Mouse (Mus musculus) neural tube, embryonic 13.5 days (tissue): ENCODE data around the gene Acad8. TPM values are rescaled to one million over a fixed set of nuclear protein-coding genes. Genes with fewer than 3 reads are reported as not detected.
A peak's percentile ranks its signal among the peaks of the same experiment; 100 is the strongest.

Source experiments
- ATAC-seq: fragments of 200-750 bp; cut with Nextera tagmentation; 2 replicates; pipeline ENCODE4 v1.8.0; 2017; ENCODE audit warnings: low read depth, mild to moderate bottlenecking, moderate TSS enrichment, moderate library complexity
- H3K27ac ChIP-seq: fragments of 300-500 bp; sonication (generic); replicated peaks from 2 replicates; pipeline ENCODE4 v1.5.1; 2015; ENCODE audit warnings: moderate library complexity, mild to moderate bottlenecking, inconsistent platforms
- H3K27me3 ChIP-seq: fragments of 300-500 bp; sonication (generic); 2 replicates; pipeline ENCODE4 v1.6.1; 2015; ENCODE audit warnings: mild to moderate bottlenecking, inconsistent platforms
- H3K36me3 ChIP-seq: fragments of 300-500 bp; sonication (generic); 2 replicates; pipeline ENCODE4 v1.6.1; 2015; ENCODE audit warnings: mild to moderate bottlenecking, inconsistent platforms
- H3K4me1 ChIP-seq: fragments of 300-500 bp; sonication (generic); replicated peaks from 2 replicates; pipeline ENCODE4 v1.6.1; 2015; ENCODE audit warnings: inconsistent platforms
- H3K4me2 ChIP-seq: fragments of 300-500 bp; sonication (generic); 2 replicates; pipeline ENCODE4 v1.6.1; 2015; ENCODE audit warnings: inconsistent platforms, mild to moderate bottlenecking, moderate library complexity
- H3K4me3 ChIP-seq: fragments of 300-500 bp; sonication (generic); 2 replicates; pipeline ENCODE4 v1.5.1; 2015; ENCODE audit warnings: mild to moderate bottlenecking, inconsistent platforms
- H3K9ac ChIP-seq: fragments of 300-500 bp; sonication (generic); 2 replicates; pipeline ENCODE4 v1.6.1; 2015; ENCODE audit warnings: moderate library complexity, mild to moderate bottlenecking, inconsistent platforms
- H3K9me3 ChIP-seq: fragments of 300-500 bp; sonication (generic); 2 replicates; pipeline ENCODE4 v1.6.1; 2016; ENCODE audit warnings: inconsistent platforms
- WGBS: fragments of 180-500 bp; shearing (Covaris S2); methylation state at CpG from one replicate; pipeline ENCODE4 v1.1.7; 2015; 5-methylcytosine and 5-hydroxymethylcytosine counted together
- polyA plus RNA-seq: library from polyadenylated mRNA; unstranded; fragments of >200 nt; fragmentation: Nextera tagmentation; extraction: Ambion mirVana; gene quantifications from 2 replicates; pipeline ENCODE4 v1.2.1, GENCODE M21; 2015

Gene Acad8
- polyA plus RNA-seq, 1 experiment from 2014 or later: 30.7 TPM

GRCm38 (mm10) chr9:27005933-27006332, 6.6 kb upstream of the Acad8 start:
- peaks cover 82% of the 10 kb centered on the region for H3K36me3 ChIP-seq

DNA sequence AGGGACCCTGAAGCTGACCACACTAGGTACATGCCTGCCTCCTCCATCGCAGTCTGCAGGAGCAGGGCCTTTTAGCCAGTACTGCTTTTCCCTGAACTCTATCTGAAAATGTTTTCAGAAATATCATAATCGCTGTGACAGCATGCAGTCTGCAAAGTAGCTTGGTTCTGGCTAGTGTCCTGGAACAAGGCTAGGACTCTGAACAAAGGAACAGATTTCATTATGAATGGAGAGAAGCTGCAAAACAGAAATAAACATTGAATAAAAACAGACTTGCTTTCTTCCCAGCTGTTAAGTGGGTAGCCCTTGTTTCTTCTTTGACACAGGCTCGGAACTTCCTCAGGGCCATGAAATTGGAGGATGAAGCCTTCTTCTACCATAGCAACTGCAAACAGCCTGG, 5.9 kb upstream of the Acad8 start:
- ATAC-seq: no peak
- H3K27ac ChIP-seq: no peak overlapping the region
- H3K36me3 ChIP-seq: peaks cover 76% of the 10 kb centered on the region
- 86% methylated on average over 3 of the region's 3 CpGs for WGBS
- no peak overlapping the region for H3K4me2 ChIP-seq
- no peaks in the 10 kb centered on the region for H3K9me3 ChIP-seq
- no peak overlapping the region for H3K4me3 ChIP-seq
- H3K9ac ChIP-seq: no peak overlapping the region
- H3K4me1 ChIP-seq: peaks cover 17% of the 10 kb centered on the region
- no peaks in the 10 kb centered on the region for H3K27me3 ChIP-seq

More at GRCm38 (mm10) chr9:27005933-27006332, 6.6 kb upstream of the Acad8 start:
- WGBS: 63% methylated on average over 1 of the region's 1 CpGs
- Histone ChIP-seq H3K4me1 (peaks cover 10% of the 10 kb centered on the region), H3K27me3 (no peaks in the 10 kb centered on the region), H3K9me3 (no peaks in the 10 kb centered on the region), H3K4me2 (no peak overlapping the region), H3K4me3 (no peak overlapping the region), H3K27ac (no peak overlapping the region), H3K9ac (no peak overlapping the region)
- no peak for ATAC-seq

GRCm38 (mm10) chr9:26998669-26999460, 501 bp downstream of the Acad8 start:
- peaks cover 27% of the 10 kb centered on the region for H3K4me1 ChIP-seq
- 5% methylated on average over 29 of the region's 29 CpGs for WGBS
- ATAC-seq: peak; percentile 73
- H3K9ac ChIP-seq: peak overlapping the region; percentile 88
- H3K9me3 ChIP-seq: no peaks in the 10 kb centered on the region
- peak overlapping the region; percentile 77 for H3K4me3 ChIP-seq
- no peaks in the 10 kb centered on the region for H3K27me3 ChIP-seq
- peak overlapping the region; percentile 90 for H3K4me2 ChIP-seq
- peak overlapping the region; percentile 71 for H3K27ac ChIP-seq
- H3K36me3 ChIP-seq: peaks cover 14% of the 10 kb centered on the region

DNA sequence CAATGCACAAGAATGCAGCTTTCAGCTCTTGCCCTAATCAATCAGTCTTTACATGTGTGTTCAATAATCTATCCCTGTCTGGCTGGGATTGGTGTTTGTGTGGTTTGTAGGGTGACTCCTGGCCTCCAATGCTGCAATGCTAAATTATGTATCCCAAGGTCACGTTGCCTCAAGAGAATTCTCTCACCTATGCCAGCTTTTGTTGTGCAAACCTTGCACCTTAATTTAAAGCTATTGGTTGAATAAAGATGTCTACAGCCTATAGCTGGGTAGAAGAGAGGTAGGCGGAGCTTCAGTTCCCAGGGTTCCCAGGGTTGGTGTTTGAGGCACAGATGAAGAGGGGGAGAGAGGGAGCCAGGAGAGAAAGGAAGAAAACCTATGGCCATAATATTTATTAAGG, 1.9 kb downstream of the Acad8 start:
- no peak for ATAC-seq
- Histone ChIP-seq H3K9ac (no peak overlapping the region), H3K4me2 (no peak overlapping the region), H3K9me3 (no peaks in the 10 kb centered on the region), H3K27ac (no peak overlapping the region), H3K27me3 (no peaks in the 10 kb centered on the region), H3K36me3 (peaks cover 5% of the 10 kb centered on the region; the same call in 1 of the 2 replicates), H3K4me3 (no peak overlapping the region), H3K4me1 (peaks cover 27% of the 10 kb centered on the region)
- WGBS: 93% methylated on average over 2 of the region's 2 CpGs

DNA sequence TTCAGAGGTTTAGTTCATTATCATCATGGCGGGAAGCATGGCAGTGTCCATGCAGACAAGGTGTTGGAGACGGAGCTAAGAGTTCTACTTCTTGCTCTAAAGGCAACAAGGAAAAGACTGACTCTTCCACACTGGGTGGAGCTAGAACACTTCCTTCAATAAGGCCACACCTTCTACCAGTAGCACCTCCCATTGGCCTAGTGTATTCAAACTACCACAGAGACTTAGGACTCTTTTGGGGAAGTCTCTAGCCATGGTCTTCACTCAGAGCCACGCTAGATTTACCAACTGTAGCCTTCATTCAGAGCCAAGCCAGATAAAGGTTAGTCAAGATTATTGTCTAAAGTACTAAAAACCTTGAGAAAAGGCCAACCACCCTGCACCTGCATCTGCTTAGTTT, 2.3 kb downstream of the Acad8 start:
- 90% methylated on average over 3 of the region's 3 CpGs for WGBS
- no peak for ATAC-seq
- H3K36me3 ChIP-seq: peaks cover 7% of the 10 kb centered on the region
- H3K4me3 ChIP-seq: no peak overlapping the region
- peaks cover 27% of the 10 kb centered on the region for H3K4me1 ChIP-seq
- no peak overlapping the region for H3K4me2 ChIP-seq
- no peaks in the 10 kb centered on the region for H3K27me3 ChIP-seq
- no peak overlapping the region for H3K9ac ChIP-seq
- H3K27ac ChIP-seq: no peak overlapping the region
- H3K9me3 ChIP-seq: no peaks in the 10 kb centered on the region

- Histone ChIP-seq H3K9ac (no peak overlapping the region), H3K27ac (no peak overlapping the region), H3K36me3 (peaks cover 38% of the 10 kb centered on the region), H3K4me2 (no peak overlapping the region), H3K4me1 (peaks cover 6% of the 10 kb centered on the region; the same call in 1 of the 2 replicates), H3K9me3 (no peaks in the 10 kb centered on the region), H3K4me3 (no peak overlapping the region), H3K27me3 (no peaks in the 10 kb centered on the region)
- WGBS: 85% methylated on average over 3 of the region's 3 CpGs
- no peak for ATAC-seq
Observed at GRCm38 (mm10) chr9:26993900-26994299, 5.5 kb downstream of the Acad8 start.

- no peaks in the 10 kb centered on the region for H3K27me3 ChIP-seq
- no peak for ATAC-seq
- H3K4me2 ChIP-seq: no peak overlapping the region
- peaks cover 3% of the 10 kb centered on the region; the same call in 1 of the 2 replicates for H3K4me1 ChIP-seq
- H3K9me3 ChIP-seq: no peaks in the 10 kb centered on the region
- H3K27ac ChIP-seq: no peak overlapping the region
- H3K36me3 ChIP-seq: peaks cover 44% of the 10 kb centered on the region
- 93% methylated on average over 10 of the region's 10 CpGs for WGBS
- H3K9ac ChIP-seq: no peak overlapping the region
- no peak overlapping the region for H3K4me3 ChIP-seq
Observed at GRCm38 (mm10) chr9:26993118-26993517, 6.2 kb downstream of the Acad8 start.

- Histone ChIP-seq H3K9me3 (no peaks in the 10 kb centered on the region), H3K4me2 (no peak overlapping the region), H3K27me3 (no peaks in the 10 kb centered on the region), H3K4me1 (no peaks in the 10 kb centered on the region), H3K27ac (no peak overlapping the region), H3K36me3 (peaks cover 61% of the 10 kb centered on the region), H3K9ac (no peak overlapping the region), H3K4me3 (no peak overlapping the region)
- no peak for ATAC-seq
- 94% methylated on average over 4 of the region's 4 CpGs for WGBS
Observed at GRCm38 (mm10) chr9:26990181-26990580, 9.2 kb downstream of the Acad8 start.

DNA sequence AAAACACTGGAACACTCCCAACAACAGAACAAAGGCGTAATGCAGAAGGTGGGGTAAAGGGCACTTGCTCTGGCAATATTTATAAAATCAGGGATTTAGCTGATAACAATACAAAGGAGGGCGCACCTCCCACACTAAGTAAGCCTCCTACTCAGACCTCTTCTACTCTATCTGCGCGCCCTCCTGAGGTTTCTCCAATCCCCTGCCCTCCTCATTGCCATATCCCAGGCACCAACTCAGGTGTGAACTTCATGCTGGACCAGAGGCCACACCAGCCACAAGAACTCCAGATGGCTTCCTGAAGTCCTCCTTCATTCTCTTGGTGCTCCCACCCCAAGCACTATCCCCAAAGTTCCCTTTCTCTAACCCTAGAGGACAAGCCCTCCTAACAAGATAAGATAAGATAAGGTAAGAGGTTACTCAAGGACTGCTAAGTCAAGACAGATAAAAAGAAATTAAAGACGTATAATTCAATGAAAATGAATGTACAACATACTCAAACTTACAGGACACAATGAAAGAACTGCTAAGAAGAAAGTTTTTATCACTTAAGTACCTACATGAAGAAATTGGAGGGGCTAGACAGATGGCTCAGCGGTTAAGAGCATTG, 13.6 kb downstream of the Acad8 start:
- H3K4me2 ChIP-seq: no peak overlapping the region
- H3K4me1 ChIP-seq: no peaks in the 10 kb centered on the region
- ATAC-seq: no peak
- peaks cover 60% of the 10 kb centered on the region for H3K36me3 ChIP-seq
- H3K4me3 ChIP-seq: no peak overlapping the region
- no peak overlapping the region for H3K9ac ChIP-seq
- 100% methylated on average over 6 of the region's 6 CpGs for WGBS
- no peaks in the 10 kb centered on the region for H3K9me3 ChIP-seq
- H3K27ac ChIP-seq: no peak overlapping the region
- no peaks in the 10 kb centered on the region for H3K27me3 ChIP-seq

DNA sequence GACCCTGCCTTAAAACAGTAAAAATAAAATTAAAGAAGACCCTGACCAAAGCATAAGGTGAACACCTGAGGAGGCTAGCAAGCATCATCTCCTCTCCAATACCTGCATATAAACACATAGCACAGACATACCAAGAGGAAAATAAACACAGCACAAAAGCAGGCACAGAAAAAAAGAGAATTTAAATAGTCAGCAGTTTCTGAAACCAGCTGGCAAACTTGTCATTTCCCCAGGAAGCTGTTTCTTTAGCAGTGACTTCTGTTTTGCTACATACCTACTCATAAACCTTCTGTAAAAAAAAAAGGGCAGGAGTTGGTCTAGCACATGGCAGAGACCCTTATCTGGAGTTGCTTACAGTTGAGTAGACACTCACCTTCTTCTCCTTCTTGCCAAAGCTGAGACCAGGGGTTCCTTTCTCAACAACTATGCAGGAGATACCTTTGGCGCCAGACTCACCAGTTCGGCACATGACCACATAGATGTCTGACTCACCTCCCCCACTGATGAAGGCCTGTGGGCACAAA, 14.2 kb downstream of the Acad8 start:
- H3K4me3 ChIP-seq: no peak overlapping the region
- no peaks in the 10 kb centered on the region for H3K9me3 ChIP-seq
- 89% methylated on average over 2 of the region's 2 CpGs for WGBS
- H3K36me3 ChIP-seq: peaks cover 59% of the 10 kb centered on the region
- H3K27me3 ChIP-seq: no peaks in the 10 kb centered on the region
- ATAC-seq: no peak
- no peak overlapping the region for H3K27ac ChIP-seq
- H3K9ac ChIP-seq: no peak overlapping the region
- H3K4me1 ChIP-seq: no peaks in the 10 kb centered on the region
- no peak overlapping the region for H3K4me2 ChIP-seq

DNA sequence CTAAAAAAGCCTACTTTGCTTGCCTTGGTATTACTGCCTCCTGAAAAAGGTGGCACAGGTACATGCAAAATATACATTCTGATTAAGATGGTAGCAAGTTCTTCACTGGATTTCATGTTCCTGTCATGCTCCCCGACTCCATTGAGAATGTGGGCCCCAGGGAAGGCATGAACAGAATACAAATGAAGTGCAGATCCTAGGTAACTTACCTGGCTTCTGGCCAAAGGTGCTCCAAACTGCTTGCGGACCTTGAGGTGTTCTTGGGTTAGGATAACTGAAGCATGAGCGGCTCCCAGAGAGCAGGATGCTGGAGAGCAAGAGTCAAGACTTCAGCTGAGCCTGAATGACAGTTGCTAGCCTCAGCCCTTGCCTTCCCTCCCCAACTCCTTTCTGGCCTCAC, 20.6 kb downstream of the Acad8 start:
- Histone ChIP-seq H3K4me2 (no peak overlapping the region), H3K4me3 (no peak overlapping the region), H3K4me1 (no peaks in the 10 kb centered on the region), H3K36me3 (peaks cover 65% of the 10 kb centered on the region), H3K27ac (no peak overlapping the region), H3K9me3 (no peaks in the 10 kb centered on the region), H3K9ac (no peak overlapping the region), H3K27me3 (no peaks in the 10 kb centered on the region)
- ATAC-seq: no peak
- WGBS: 90% methylated on average over 3 of the region's 3 CpGs

DNA sequence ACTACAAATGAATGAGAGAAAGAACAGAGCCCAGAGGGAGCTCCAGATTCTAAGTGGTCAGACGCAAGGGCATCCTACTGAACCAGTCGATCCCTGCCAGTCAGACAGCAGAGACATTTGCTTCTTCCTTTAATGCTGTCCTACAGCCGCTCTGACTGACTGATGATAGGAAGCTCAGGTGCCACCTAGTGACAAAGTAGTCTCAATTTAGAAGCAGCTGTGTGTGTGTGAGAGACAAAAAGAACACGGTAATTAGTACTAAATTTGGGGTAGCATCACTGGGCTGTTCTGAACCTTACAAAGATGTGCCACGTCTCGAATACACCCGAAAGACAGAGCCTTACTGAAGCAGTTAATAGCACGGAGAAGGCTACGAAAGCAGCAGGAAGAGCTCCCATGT, 21.6 kb downstream of the Acad8 start:
- ATAC-seq: no peak
- no peak overlapping the region for H3K9ac ChIP-seq
- H3K4me2 ChIP-seq: no peak overlapping the region
- no peaks in the 10 kb centered on the region for H3K4me1 ChIP-seq
- no peaks in the 10 kb centered on the region for H3K27me3 ChIP-seq
- 90% methylated on average over 9 of the region's 9 CpGs for WGBS
- H3K4me3 ChIP-seq: no peak overlapping the region
- H3K9me3 ChIP-seq: no peaks in the 10 kb centered on the region
- H3K36me3 ChIP-seq: peaks cover 68% of the 10 kb centered on the region
- no peak overlapping the region for H3K27ac ChIP-seq
